Mouse (Mus musculus) hindbrain, embryonic 12.5 days (tissue): ENCODE data around the gene Ugt1a2. TPM values are rescaled to one million over a fixed set of nuclear protein-coding genes. Genes with fewer than 3 reads are reported as not detected.

Source experiments
- ATAC-seq: fragments of 200-750 bp; cut with Nextera tagmentation; 2 replicates; pipeline ENCODE4 v1.8.0; 2017; ENCODE audit warnings: moderate TSS enrichment; ENCODE audit not compliant: low FRiP score
- H3K27ac ChIP-seq: fragments of 300-500 bp; sonication (generic); 2 replicates; pipeline ENCODE4 v1.5.1; 2016; ENCODE audit warnings: mild to moderate bottlenecking
- H3K27me3 ChIP-seq: fragments of 300-500 bp; sonication (generic); 2 replicates; pipeline ENCODE4 v1.6.1; 2016; ENCODE audit warnings: mild to moderate bottlenecking
- H3K36me3 ChIP-seq: fragments of 300-500 bp; sonication (generic); 2 replicates; pipeline ENCODE4 v1.6.1; 2016; ENCODE audit warnings: mild to moderate bottlenecking
- H3K4me1 ChIP-seq: fragments of 300-500 bp; sonication (generic); 2 replicates; pipeline ENCODE4 v1.6.1; 2016
- H3K4me2 ChIP-seq: fragments of 300-500 bp; sonication (generic); replicated peaks from 2 replicates; pipeline ENCODE4 v1.6.1; 2016; ENCODE audit warnings: mild to moderate bottlenecking
- H3K4me3 ChIP-seq: fragments of 300-500 bp; sonication (generic); 2 replicates; pipeline ENCODE4 v1.5.1; 2016; ENCODE audit warnings: mild to moderate bottlenecking
- H3K9ac ChIP-seq: fragments of 300-500 bp; sonication (generic); 2 replicates; pipeline ENCODE4 v1.6.1; 2016; ENCODE audit warnings: mild to moderate bottlenecking, moderate library complexity
- H3K9me3 ChIP-seq: fragments of 300-500 bp; sonication (generic); replicated peaks from 2 replicates; pipeline ENCODE4 v1.6.1; 2016; ENCODE audit warnings: mild to moderate bottlenecking
- WGBS: fragments of 180-500 bp; shearing (Covaris S2); methylation state at CpG from one replicate; pipeline ENCODE4 v1.1.7; 2016; 5-methylcytosine and 5-hydroxymethylcytosine counted together
- polyA plus RNA-seq: library from polyadenylated mRNA; unstranded; fragments of >200 nt; fragmentation: Nextera tagmentation; extraction: Ambion mirVana; gene quantifications from 2 replicates; pipeline ENCODE4 v1.2.1, GENCODE M21; 2016

Gene Ugt1a2
- polyA plus RNA-seq, 1 experiment from 2014 or later: 0.10 TPM

GRCm38 (mm10) chr1:88230981-88231802 lies 30.8 kb downstream of the Ugt1a2 start:
- Histone ChIP-seq H3K4me2 (no peak overlapping the region), H3K9me3 (peaks cover 100% of the 10 kb centered on the region), H3K27me3 (no peaks in the 10 kb centered on the region), H3K9ac (no peak overlapping the region), H3K27ac (no peak overlapping the region), H3K4me3 (no peak overlapping the region), H3K4me1 (no peaks in the 10 kb centered on the region), H3K36me3 (no peaks in the 10 kb centered on the region)
- no peak for ATAC-seq
- 73% methylated on average over 6 of the region's 6 CpGs for WGBS

- Histone ChIP-seq H3K9ac (no peak overlapping the region), H3K27me3 (no peaks in the 10 kb centered on the region), H3K4me2 (no peak overlapping the region), H3K27ac (no peak overlapping the region), H3K9me3 (peaks cover 97% of the 10 kb centered on the region), H3K4me1 (no peaks in the 10 kb centered on the region), H3K36me3 (no peaks in the 10 kb centered on the region), H3K4me3 (no peak overlapping the region)
- ATAC-seq: no peak
- whole genome bisulfite sequencing: 68% methylated on average over 7 of the region's 7 CpGs
These were observed 31.6 kb downstream of the Ugt1a2 start for GRCm38 (mm10) chr1:88231803-88232499.

GRCm38 (mm10) chr1:88232664-88233380 lies 32.4 kb downstream of the Ugt1a2 start:
- Histone ChIP-seq H3K4me3 (no peak overlapping the region), H3K4me1 (no peaks in the 10 kb centered on the region), H3K27me3 (no peaks in the 10 kb centered on the region), H3K27ac (no peak overlapping the region), H3K9ac (no peak overlapping the region), H3K36me3 (no peaks in the 10 kb centered on the region), H3K4me2 (no peak overlapping the region), H3K9me3 (peaks cover 97% of the 10 kb centered on the region)
- WGBS: 54% methylated on average over 3 of the region's 3 CpGs
- ATAC-seq: no peak

GRCm38 (mm10) chr1:88233421-88234247 lies 33.2 kb downstream of the Ugt1a2 start:
- 0 out of 2 replicates have a peak, but pooled peaks have one; percentile 12 for ATAC-seq
- Histone ChIP-seq H3K27ac (no peak overlapping the region), H3K27me3 (no peaks in the 10 kb centered on the region), H3K4me1 (no peaks in the 10 kb centered on the region), H3K4me2 (no peak overlapping the region), H3K36me3 (no peaks in the 10 kb centered on the region), H3K9ac (no peak overlapping the region), H3K9me3 (peaks cover 97% of the 10 kb centered on the region), H3K4me3 (no peak overlapping the region)
- WGBS: 68% methylated on average over 14 of the region's 14 CpGs

- Histone ChIP-seq H3K9ac (no peak overlapping the region), H3K4me2 (no peak overlapping the region), H3K9me3 (peaks cover 97% of the 10 kb centered on the region), H3K36me3 (no peaks in the 10 kb centered on the region), H3K4me1 (no peaks in the 10 kb centered on the region), H3K27me3 (no peaks in the 10 kb centered on the region), H3K27ac (no peak overlapping the region), H3K4me3 (no peak overlapping the region)
- WGBS: 66% methylated on average over 4 of the region's 4 CpGs
- no peak for ATAC-seq
These were observed 33.8 kb downstream of the Ugt1a2 start for GRCm38 (mm10) chr1:88234248-88234610.

- Histone ChIP-seq H3K4me3 (no peak overlapping the region), H3K4me1 (no peaks in the 10 kb centered on the region), H3K36me3 (no peaks in the 10 kb centered on the region), H3K9ac (no peak overlapping the region), H3K9me3 (peaks cover 97% of the 10 kb centered on the region), H3K4me2 (no peak overlapping the region), H3K27ac (no peak overlapping the region), H3K27me3 (no peaks in the 10 kb centered on the region)
- 45% methylated on average over 5 of the region's 5 CpGs for WGBS
- 0 out of 2 replicates have a peak, but pooled peaks have one; percentile 2 for ATAC-seq
These were observed 34.2 kb downstream of the Ugt1a2 start for GRCm38 (mm10) chr1:88234646-88235045.

- 65% methylated on average over 11 of the region's 11 CpGs for WGBS
- H3K4me2 ChIP-seq: no peak overlapping the region
- peak; percentile 3; the same call in 1 of the 2 replicates for ATAC-seq
- no peaks in the 10 kb centered on the region for H3K27me3 ChIP-seq
- H3K9me3 ChIP-seq: peaks cover 97% of the 10 kb centered on the region
- H3K4me1 ChIP-seq: no peaks in the 10 kb centered on the region
- no peak overlapping the region for H3K27ac ChIP-seq
- H3K36me3 ChIP-seq: no peaks in the 10 kb centered on the region
- H3K4me3 ChIP-seq: no peak overlapping the region
- no peak overlapping the region for H3K9ac ChIP-seq
These were observed 34.9 kb downstream of the Ugt1a2 start for GRCm38 (mm10) chr1:88235046-88235893.

DNA sequence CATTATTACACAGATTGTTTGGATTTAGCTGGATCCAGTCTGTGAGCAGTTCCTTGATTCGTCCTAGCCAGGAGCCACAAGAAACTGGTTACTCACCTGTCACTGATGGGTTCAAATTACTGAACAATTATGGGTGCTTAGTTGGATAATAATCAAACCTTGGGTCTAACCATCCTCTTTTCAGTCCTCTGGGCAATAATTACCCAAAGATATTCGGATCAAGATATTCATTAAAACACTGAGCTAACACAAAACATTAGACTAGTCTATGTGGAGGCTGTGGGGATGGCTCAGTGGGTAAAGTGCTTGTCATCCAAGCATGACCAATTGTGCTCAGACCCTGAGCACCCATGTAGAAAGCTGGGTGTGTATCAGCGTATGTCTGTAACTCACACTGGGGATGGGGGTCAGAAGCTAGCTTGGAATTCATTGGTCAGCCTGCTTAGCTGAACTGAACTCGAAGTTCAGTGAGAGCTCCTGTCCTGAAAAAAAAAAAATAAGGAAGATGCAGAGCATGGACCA lies 35.6 kb downstream of the Ugt1a2 start:
- no peaks in the 10 kb centered on the region for H3K36me3 ChIP-seq
- no peaks in the 10 kb centered on the region for H3K27me3 ChIP-seq
- no peak overlapping the region for H3K4me2 ChIP-seq
- H3K4me3 ChIP-seq: no peak overlapping the region
- no peak overlapping the region for H3K27ac ChIP-seq
- H3K9ac ChIP-seq: no peak overlapping the region
- WGBS: 63% methylated on average over 4 of the region's 4 CpGs
- H3K9me3 ChIP-seq: peaks cover 97% of the 10 kb centered on the region
- H3K4me1 ChIP-seq: no peaks in the 10 kb centered on the region
- no peak for ATAC-seq

DNA sequence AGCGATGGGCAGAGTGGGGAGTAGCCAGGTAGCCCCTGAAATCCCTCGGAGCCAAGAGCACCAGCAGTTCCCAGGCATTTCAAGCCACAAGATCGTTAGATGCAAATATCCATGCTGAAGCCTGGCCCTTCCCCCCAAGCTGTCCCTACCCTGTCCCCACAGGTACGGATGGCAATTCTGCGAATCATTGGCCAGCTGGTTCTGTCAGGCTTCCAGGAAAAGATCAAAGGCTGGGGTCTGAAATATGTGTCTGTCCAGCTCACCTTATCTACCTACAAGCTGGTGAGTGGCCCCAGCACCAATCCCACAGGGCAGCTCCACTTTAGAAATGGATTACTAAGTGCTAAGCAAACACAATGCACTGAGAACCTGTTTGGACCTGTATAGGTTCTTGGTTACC lies 36.9 kb downstream of the Ugt1a2 start:
- H3K4me1 ChIP-seq: no peaks in the 10 kb centered on the region
- H3K27ac ChIP-seq: no peak overlapping the region
- no peaks in the 10 kb centered on the region for H3K36me3 ChIP-seq
- no peak for ATAC-seq
- H3K27me3 ChIP-seq: no peaks in the 10 kb centered on the region
- no peak overlapping the region for H3K4me2 ChIP-seq
- 78% methylated on average over 5 of the region's 5 CpGs for WGBS
- H3K9ac ChIP-seq: no peak overlapping the region
- peaks cover 95% of the 10 kb centered on the region for H3K9me3 ChIP-seq
- no peak overlapping the region for H3K4me3 ChIP-seq

GRCm38 (mm10) chr1:88238771-88239170 lies 38.4 kb downstream of the Ugt1a2 start:
- no peak overlapping the region for H3K27ac ChIP-seq
- H3K36me3 ChIP-seq: no peaks in the 10 kb centered on the region
- no peak overlapping the region for H3K4me2 ChIP-seq
- no peaks in the 10 kb centered on the region for H3K27me3 ChIP-seq
- ATAC-seq: peak; percentile 15; the same call in 1 of the 2 replicates
- 80% methylated on average over 6 of the region's 6 CpGs for WGBS
- H3K4me1 ChIP-seq: no peaks in the 10 kb centered on the region
- no peak overlapping the region for H3K9ac ChIP-seq
- H3K4me3 ChIP-seq: no peak overlapping the region
- peaks cover 93% of the 10 kb centered on the region for H3K9me3 ChIP-seq

GRCm38 (mm10) chr1:88240072-88240471 lies 39.7 kb downstream of the Ugt1a2 start:
- no peak for ATAC-seq
- WGBS: 74% methylated on average over 5 of the region's 5 CpGs
- Histone ChIP-seq H3K9ac (no peak overlapping the region), H3K4me3 (no peak overlapping the region), H3K9me3 (peaks cover 92% of the 10 kb centered on the region), H3K4me1 (no peaks in the 10 kb centered on the region), H3K27ac (no peak overlapping the region), H3K36me3 (no peaks in the 10 kb centered on the region), H3K4me2 (no peak overlapping the region), H3K27me3 (no peaks in the 10 kb centered on the region)
